Mouse (Mus musculus): Measurements from ENCODE around the gene Nup214.

DNA sequence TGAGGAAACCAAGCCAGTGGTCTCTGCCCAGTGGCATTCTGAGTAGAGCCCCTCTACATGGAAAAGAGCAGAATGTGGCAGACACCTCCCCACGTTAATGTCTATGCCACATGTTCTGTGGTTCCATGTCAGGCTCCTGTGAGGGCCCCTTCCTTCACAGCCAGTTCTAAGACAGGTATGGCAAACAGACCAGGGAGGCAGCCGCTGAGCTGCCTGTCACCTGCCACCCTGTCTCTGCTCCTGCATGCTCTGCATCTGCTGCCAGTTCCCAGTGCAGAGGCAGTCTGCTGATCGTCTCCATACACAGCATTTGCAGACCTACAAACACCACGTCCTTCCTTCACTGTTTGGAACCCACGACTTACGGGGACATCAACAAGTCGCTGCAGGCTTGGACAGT is 78.2 kb downstream of the Nup214 start:
- TF ChIP-seq CTCF (IDR thresholded peaks at IDR 0.05; ENCODE audit: control insufficient read depth, insufficient read depth, insufficient read length) (no peak), MYOD1 (IDR thresholded peaks at IDR 0.05; ENCODE audit: control insufficient read depth, insufficient read length, low read depth) (no peak), CEBPB (IDR thresholded peaks at IDR 0.05; ENCODE audit: low read depth) (no peak)
